Mouse (Mus musculus): ENCODE results near the gene Csnk1g2.

GRCm38 (mm10) chr10:80584045-80584488 lies 38.6 kb upstream of the Csnk1g2 start:
- no peak for TF ChIP-seq CTCF (IDR thresholded peaks at IDR 0.05; ENCODE audit: insufficient read depth, low read length)
- no peak for TF ChIP-seq POLR2A (IDR thresholded peaks at IDR 0.05; ENCODE audit: borderline replicate concordance, extremely low read depth, low read depth, low read length)

Measured in lung, adult 2 months (tissue).